Mouse (Mus musculus) bone marrow macrophage, adult 2 months (primary cell): Measurements from ENCODE around the gene Entpd1. TPM values are rescaled to one million over a fixed set of nuclear protein-coding genes. Genes with fewer than 3 reads are reported as not detected.

ENCODE experiments used
- H3K27ac ChIP-seq: 2 replicates; pipeline ENCODE4 v1.5.1; 2012; ENCODE audit warnings: low read depth, low read length; ENCODE audit not compliant: insufficient read depth
- H3K4me1 ChIP-seq: 2 replicates; pipeline ENCODE4 v1.6.1; 2012; ENCODE audit warnings: low read length; ENCODE audit not compliant: control insufficient read depth, insufficient read depth
- H3K4me3 ChIP-seq: 2 replicates; pipeline ENCODE4 v1.5.1; 2012; ENCODE audit warnings: mild to moderate bottlenecking, low read length, moderate library complexity; ENCODE audit not compliant: insufficient read depth
- CTCF ChIP-seq: IDR thresholded peaks from 2 replicates; pipeline ENCODE4 v1.5.1; 2012; ENCODE audit warnings: low read depth, mild to moderate bottlenecking, low read length, moderate library complexity
- POLR2A ChIP-seq: IDR thresholded peaks from 2 replicates; pipeline ENCODE4 v1.6.1; 2012; ENCODE audit warnings: mild to moderate bottlenecking, low read depth, low read length, borderline replicate concordance
- polyA plus RNA-seq: library from polyadenylated mRNA; stranded (reverse); fragments of >200 nt; gene quantifications from 2 replicates; pipeline ENCODE4 v1.2.4, GENCODE M21; 2012; ENCODE audit not compliant: missing spikeins, insufficient read depth, insufficient read length

Gene Entpd1
- polyA plus RNA-seq, 1 experiment, result 194 TPM

GRCm38 (mm10) chr19:40736680-40737512 lies 124.7 kb downstream of the Entpd1 start:
- TF ChIP-seq CTCF (peak; percentile 13; the same call in 1 of the 2 replicates), POLR2A (no peak)
- no peaks in the 10 kb centered on the region for H3K4me1 ChIP-seq
- no peak overlapping the region for H3K4me3 ChIP-seq
- H3K27ac ChIP-seq, result no peak overlapping the region

- TF ChIP-seq POLR2A, result no peak
- no peak for TF ChIP-seq CTCF
- no peaks in the 10 kb centered on the region for H3K4me1 ChIP-seq
- no peak overlapping the region for H3K27ac ChIP-seq
- no peak overlapping the region for H3K4me3 ChIP-seq
Measured at GRCm38 (mm10) chr19:40737613-40738012, 125.4 kb downstream of the Entpd1 start.

- Histone ChIP-seq H3K27ac (no peak overlapping the region), H3K4me3 (no peak overlapping the region), H3K4me1 (no peaks in the 10 kb centered on the region)
- TF ChIP-seq POLR2A (no peak), CTCF (no peak)
Measured at GRCm38 (mm10) chr19:40738683-40739324, 126.6 kb downstream of the Entpd1 start.

- TF ChIP-seq CTCF (no peak), POLR2A (no peak)
- Histone ChIP-seq H3K4me1 (no peaks in the 10 kb centered on the region), H3K4me3 (no peak overlapping the region), H3K27ac (no peak overlapping the region)
Measured at GRCm38 (mm10) chr19:40746603-40747002, 134.4 kb downstream of the Entpd1 start.

- no peak within 1 kb of the TSS for H3K4me3 ChIP-seq
- no peaks in the 10 kb centered on the region for H3K4me1 ChIP-seq
- TF ChIP-seq POLR2A (no peak), CTCF (no peak)
- no peak within 1 kb of the TSS for H3K27ac ChIP-seq
Measured at GRCm38 (mm10) chr19:40748559-40748958, 136.4 kb downstream of the Entpd1 start, which contains the start of gene Cc2d2b. Gene Cc2d2b (plus strand): TSS chr19:40748753.

GRCm38 (mm10) chr19:40754311-40754710 lies 142.1 kb downstream of the Entpd1 start:
- Histone ChIP-seq H3K4me3 (no peak overlapping the region), H3K4me1 (no peaks in the 10 kb centered on the region), H3K27ac (no peak overlapping the region)
- peak; percentile 87 for TF ChIP-seq CTCF
- no peak for TF ChIP-seq POLR2A

GRCm38 (mm10) chr19:40760071-40760470 lies 147.9 kb downstream of the Entpd1 start:
- Histone ChIP-seq H3K27ac (no peak overlapping the region), H3K4me3 (no peak overlapping the region), H3K4me1 (no peaks in the 10 kb centered on the region)
- TF ChIP-seq CTCF, result no peak
- TF ChIP-seq POLR2A, result no peak

GRCm38 (mm10) chr19:40762023-40762759 lies 150.0 kb downstream of the Entpd1 start:
- Histone ChIP-seq H3K27ac (no peak overlapping the region), H3K4me1 (no peaks in the 10 kb centered on the region), H3K4me3 (no peak overlapping the region)
- TF ChIP-seq POLR2A (no peak), CTCF (no peak)

GRCm38 (mm10) chr19:40767189-40767588 lies 155.0 kb downstream of the Entpd1 start:
- Histone ChIP-seq H3K4me3 (no peak overlapping the region), H3K27ac (no peak overlapping the region), H3K4me1 (no peaks in the 10 kb centered on the region)
- no peak for TF ChIP-seq CTCF
- TF ChIP-seq POLR2A, result no peak
